Mouse (Mus musculus): Measurements from ENCODE around the gene Ppid. TPM values are rescaled to one million over a fixed set of nuclear protein-coding genes. Genes with fewer than 3 reads are reported as not detected.

The Ppid gene
- polyA plus RNA-seq, 1 experiment from 2014 or later, result 268 TPM

Other genes with a start within 250 kb of the Ppid start
- gene Fnip2, start 23.5 kb upstream of the Ppid start, polyA plus RNA-seq (2014; fragmentation: Nextera tagmentation; extraction: Ambion mirVana), result 3.9 and 4.5 TPM in 2 replicates
- gene 4930579G24Rik, start 37.7 kb downstream of the Ppid start, polyA plus RNA-seq (2014; fragmentation: Nextera tagmentation; extraction: Ambion mirVana), result 39.2 and 43.5 TPM in 2 replicates
- 54.2 and 56.5 TPM in 2 replicates for gene Etfdh, start 38.2 kb downstream of the Ppid start, polyA plus RNA-seq (2014; fragmentation: Nextera tagmentation; extraction: Ambion mirVana)
- 0.24 and 0.25 TPM in 2 replicates for gene Rxfp1, start 146.5 kb downstream of the Ppid start, polyA plus RNA-seq (2014; fragmentation: Nextera tagmentation; extraction: Ambion mirVana)

All from embryonic facial prominence, embryonic 11.5 days (tissue).